Mouse (Mus musculus) forebrain, embryonic 15.5 days (tissue): ENCODE measurements around the gene Gm26620. TPM values are rescaled to one million over a fixed set of nuclear protein-coding genes. Genes with fewer than 3 reads are reported as not detected.

ENCODE experiments used
- ATAC-seq: fragments of 200-750 bp; cut with Nextera tagmentation; replicated peaks from 2 replicates; pipeline ENCODE4 v1.8.0; 2017; ENCODE audit warnings: mild to moderate bottlenecking, moderate TSS enrichment, moderate library complexity
- H3K27ac ChIP-seq: fragments of 300-500 bp; sonication (generic); replicated peaks from 2 replicates; pipeline ENCODE4 v1.5.1; 2015; ENCODE audit warnings: mild to moderate bottlenecking, inconsistent platforms
- H3K27me3 ChIP-seq: fragments of 300-500 bp; sonication (generic); 2 replicates; pipeline ENCODE4 v1.6.1; 2015; ENCODE audit warnings: inconsistent platforms
- H3K36me3 ChIP-seq: fragments of 300-500 bp; sonication (generic); 2 replicates; pipeline ENCODE4 v1.6.1; 2015; ENCODE audit warnings: mild to moderate bottlenecking, inconsistent platforms
- H3K4me1 ChIP-seq: fragments of 300-500 bp; sonication (generic); 2 replicates; pipeline ENCODE4 v1.6.1; 2015; ENCODE audit warnings: inconsistent platforms
- H3K4me2 ChIP-seq: fragments of 300-500 bp; sonication (generic); replicated peaks from 2 replicates; pipeline ENCODE4 v1.6.1; 2015; ENCODE audit warnings: mild to moderate bottlenecking, inconsistent platforms
- H3K4me3 ChIP-seq: fragments of 300-500 bp; sonication (generic); 2 replicates; pipeline ENCODE4 v1.5.1; 2015; ENCODE audit warnings: mild to moderate bottlenecking, inconsistent platforms
- H3K9ac ChIP-seq: fragments of 300-500 bp; sonication (generic); replicated peaks from 2 replicates; pipeline ENCODE4 v1.6.1; 2015; ENCODE audit warnings: mild to moderate bottlenecking, inconsistent platforms
- H3K9me3 ChIP-seq: fragments of 300-500 bp; sonication (generic); 2 replicates; pipeline ENCODE4 v1.6.1; 2016; ENCODE audit warnings: inconsistent platforms
- WGBS: fragments of 180-500 bp; shearing (Covaris S2); methylation state at CpG from one replicate; pipeline ENCODE4 v1.1.7; 2015; ENCODE audit warnings: mixed read lengths; 5-methylcytosine and 5-hydroxymethylcytosine counted together
- polyA plus RNA-seq: library from polyadenylated mRNA; unstranded; fragments of >200 nt; fragmentation: Nextera tagmentation; extraction: Ambion mirVana; gene quantifications from 2 replicates; pipeline ENCODE4 v1.2.1, GENCODE M21; 2015

Gm26620 gene
- polyA plus RNA-seq, 1 experiment from 2014 or later: 0.22 TPM

DNA sequence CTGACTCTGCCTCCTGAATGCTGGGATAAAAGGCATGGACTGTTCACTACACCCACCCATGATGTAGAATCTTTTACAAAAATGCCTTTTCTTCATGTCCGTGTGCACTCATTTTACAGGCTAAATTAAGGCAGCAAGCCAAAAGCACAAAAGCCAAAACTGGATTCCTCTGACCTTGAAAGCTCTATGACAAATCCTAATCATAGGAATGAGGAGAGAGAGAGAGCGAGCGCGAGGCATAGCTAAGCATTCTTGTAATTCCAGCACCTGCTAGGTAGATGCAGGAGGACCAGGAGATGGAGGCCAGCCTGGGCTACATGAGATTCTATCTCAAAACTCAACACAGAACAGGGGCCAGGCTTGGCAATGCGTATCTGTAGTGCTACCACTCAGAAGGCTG is 8.0 kb upstream of the Gm26620 start:
- 94% methylated on average over 5 of the region's 5 CpGs for WGBS
- H3K4me1 ChIP-seq: no peaks in the 10 kb centered on the region
- H3K9me3 ChIP-seq: no peaks in the 10 kb centered on the region
- H3K4me3 ChIP-seq: no peak overlapping the region
- H3K27ac ChIP-seq: no peak overlapping the region
- no peak for ATAC-seq
- no peak overlapping the region for H3K4me2 ChIP-seq
- H3K36me3 ChIP-seq: peaks cover 30% of the 10 kb centered on the region
- H3K9ac ChIP-seq: no peak overlapping the region
- no peaks in the 10 kb centered on the region for H3K27me3 ChIP-seq

DNA sequence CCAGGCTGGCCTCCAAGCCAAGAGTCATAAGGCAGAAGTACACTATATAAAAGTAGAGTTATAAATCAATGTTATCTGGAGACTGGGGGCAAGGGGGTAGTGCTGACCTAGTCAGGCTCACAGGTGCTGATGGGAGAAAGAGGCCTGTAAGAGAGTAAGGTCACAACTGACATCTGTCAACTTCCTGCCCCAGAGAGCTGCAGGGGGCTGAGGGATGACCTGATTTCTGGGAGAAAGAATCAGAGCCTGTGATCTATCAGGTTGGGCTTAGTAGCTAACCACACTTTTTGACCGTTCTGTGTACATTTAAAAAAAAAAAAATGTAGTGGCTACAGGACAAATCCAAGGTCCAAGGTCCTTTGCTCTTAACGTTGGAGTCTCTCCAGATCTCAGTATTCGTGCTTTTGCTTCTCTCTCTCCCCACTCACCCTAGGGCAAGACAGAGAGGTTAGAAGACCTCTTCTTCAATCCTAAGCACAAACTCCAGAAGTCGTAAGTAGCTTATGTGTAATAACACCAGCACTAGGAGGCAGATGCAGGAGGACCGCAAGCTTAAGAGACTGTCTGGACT is 1.9 kb upstream of the Gm26620 start:
- H3K9ac ChIP-seq: no peak overlapping the region
- H3K27ac ChIP-seq: no peak overlapping the region
- H3K4me3 ChIP-seq: no peak overlapping the region
- peaks cover 16% of the 10 kb centered on the region for H3K36me3 ChIP-seq
- WGBS: 92% methylated on average over 5 of the region's 5 CpGs
- no peak for ATAC-seq
- peaks cover 18% of the 10 kb centered on the region for H3K4me1 ChIP-seq
- H3K27me3 ChIP-seq: no peaks in the 10 kb centered on the region
- H3K4me2 ChIP-seq: no peak overlapping the region
- H3K9me3 ChIP-seq: no peaks in the 10 kb centered on the region

DNA sequence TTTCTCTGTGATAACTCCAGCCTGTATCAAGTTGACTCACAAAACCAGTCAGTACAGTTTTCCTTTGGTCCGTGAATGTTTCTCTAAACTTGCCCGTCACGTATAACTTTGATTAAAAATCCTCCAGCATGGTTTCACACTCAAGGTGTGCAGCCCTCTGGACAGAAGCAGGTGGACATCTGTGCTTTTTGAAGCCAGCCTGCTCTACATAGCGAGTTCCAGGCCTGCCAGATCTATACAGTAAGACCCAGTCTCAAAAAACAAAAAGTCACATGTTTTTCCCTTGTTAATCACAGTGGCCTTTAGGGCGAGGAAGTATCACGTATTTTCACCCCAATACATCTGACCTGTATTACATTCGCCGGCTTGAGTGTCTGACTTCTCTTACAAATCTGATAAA is 475 bp upstream of the Gm26620 start:
- no peak overlapping the region for H3K27ac ChIP-seq
- no peaks in the 10 kb centered on the region for H3K27me3 ChIP-seq
- peak; percentile 18; the same call in 1 of the 2 replicates for ATAC-seq

DNA sequence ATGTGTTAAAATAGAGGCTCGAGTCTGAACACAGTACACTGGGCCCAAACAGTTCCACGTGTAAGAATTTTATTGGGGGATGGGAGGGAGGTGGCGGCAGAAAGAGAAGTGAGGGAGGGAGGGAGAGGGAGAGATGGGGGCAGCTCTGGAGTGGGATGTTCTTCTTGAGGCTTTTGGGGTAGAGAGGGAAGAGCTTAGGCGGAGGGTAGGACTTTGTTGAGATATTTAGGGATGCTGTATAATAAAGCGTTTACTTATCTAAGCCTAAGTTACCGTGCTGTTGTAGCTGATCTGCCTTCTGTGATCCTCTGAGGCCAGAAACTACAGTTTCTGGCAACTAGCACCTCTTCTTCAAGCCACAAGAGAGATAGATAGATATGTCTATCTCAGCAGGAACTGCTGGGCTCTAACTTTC is 1.2 kb downstream of the Gm26620 start:
- Histone ChIP-seq H3K4me2 (no peak overlapping the region), H3K9ac (no peak overlapping the region), H3K27me3 (no peaks in the 10 kb centered on the region), H3K4me3 (no peak overlapping the region), H3K27ac (no peak overlapping the region), H3K4me1 (peaks cover 18% of the 10 kb centered on the region), H3K9me3 (no peaks in the 10 kb centered on the region), H3K36me3 (no peaks in the 10 kb centered on the region)
- ATAC-seq: no peak
- WGBS: 57% methylated on average over 6 of the region's 6 CpGs

More for the DNA sequence above, 475 bp upstream of the Gm26620 start:
- Histone ChIP-seq H3K36me3 (peaks cover 11% of the 10 kb centered on the region), H3K9me3 (no peaks in the 10 kb centered on the region), H3K4me3 (peak overlapping the region; percentile 92), H3K9ac (peak overlapping the region; percentile 94), H3K4me2 (peak overlapping the region; percentile 59), H3K4me1 (peaks cover 18% of the 10 kb centered on the region)
- 28% methylated on average over 8 of the region's 8 CpGs for WGBS

DNA sequence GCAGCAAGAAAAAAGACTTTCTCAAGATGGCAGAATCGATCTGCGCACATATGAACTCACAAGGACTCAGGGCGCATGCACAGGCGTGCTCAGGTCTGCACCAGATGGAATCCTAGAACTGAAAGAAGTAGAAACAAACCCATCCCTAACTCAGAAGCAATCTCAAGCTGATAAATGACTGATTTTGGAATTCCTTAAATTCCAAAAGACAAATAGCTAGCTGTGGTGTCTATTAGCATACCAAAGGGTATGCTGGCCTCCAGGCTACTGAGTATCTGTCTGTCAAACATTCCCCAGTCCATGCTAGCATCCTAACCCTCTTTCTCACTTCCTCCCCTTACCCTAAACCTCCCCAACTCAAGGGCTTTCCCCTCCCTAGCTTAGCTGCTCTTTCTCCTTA is 4.4 kb downstream of the Gm26620 start:
- no peak overlapping the region for H3K4me2 ChIP-seq
- H3K9me3 ChIP-seq: no peaks in the 10 kb centered on the region
- no peaks in the 10 kb centered on the region for H3K27me3 ChIP-seq
- H3K27ac ChIP-seq: no peak overlapping the region
- no peak overlapping the region for H3K4me3 ChIP-seq
- H3K9ac ChIP-seq: no peak overlapping the region
- H3K4me1 ChIP-seq: peaks cover 6% of the 10 kb centered on the region
- H3K36me3 ChIP-seq: no peaks in the 10 kb centered on the region
- ATAC-seq: no peak
- WGBS: 83% methylated on average over 4 of the region's 4 CpGs

DNA sequence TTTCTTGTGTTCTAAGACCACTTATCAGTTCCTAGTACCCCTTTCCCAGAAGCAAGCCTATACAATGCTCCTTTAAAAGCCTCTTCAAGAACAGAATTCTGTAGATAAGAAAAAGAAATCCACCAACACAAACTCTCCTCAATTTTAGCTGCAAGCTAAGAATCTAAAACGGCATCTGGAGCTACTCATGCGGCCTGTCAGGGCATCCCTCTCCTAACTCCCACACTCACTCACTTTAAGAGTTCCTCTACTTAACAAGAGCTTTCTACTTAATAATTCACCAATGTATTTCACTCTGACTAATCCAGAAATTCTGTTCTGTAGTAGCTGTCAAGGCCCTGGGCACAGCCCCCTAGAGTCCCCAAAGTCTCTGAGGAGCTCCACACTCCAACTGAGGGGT is 6.8 kb downstream of the Gm26620 start:
- no peaks in the 10 kb centered on the region for H3K4me1 ChIP-seq
- WGBS: 89% methylated on average over 2 of the region's 2 CpGs
- no peak overlapping the region for H3K9ac ChIP-seq
- H3K4me3 ChIP-seq: no peak overlapping the region
- no peaks in the 10 kb centered on the region for H3K9me3 ChIP-seq
- no peak overlapping the region for H3K4me2 ChIP-seq
- H3K27me3 ChIP-seq: no peaks in the 10 kb centered on the region
- no peaks in the 10 kb centered on the region for H3K36me3 ChIP-seq
- no peak overlapping the region for H3K27ac ChIP-seq
- no peak for ATAC-seq

DNA sequence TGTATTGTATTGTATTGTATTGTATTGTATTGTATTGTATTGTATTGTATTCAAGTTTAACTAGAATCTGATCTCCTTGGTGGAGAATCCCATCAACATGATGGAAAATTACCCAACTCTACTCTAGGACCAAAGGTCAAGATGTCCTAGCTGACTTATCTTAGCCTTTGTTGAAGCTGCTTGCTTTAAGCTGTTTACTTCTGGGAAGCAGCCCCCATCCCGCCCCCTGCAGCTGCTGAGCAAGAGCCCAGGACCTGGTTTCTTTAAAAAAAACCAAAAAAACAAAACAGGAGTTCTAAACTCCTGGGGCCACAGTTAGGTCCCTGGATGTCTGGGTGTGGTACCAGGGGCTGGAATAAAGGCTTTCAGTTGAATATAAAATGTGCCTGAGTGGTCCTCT is 7.4 kb downstream of the Gm26620 start:
- Histone ChIP-seq H3K4me2 (no peak overlapping the region), H3K36me3 (no peaks in the 10 kb centered on the region), H3K27ac (no peak overlapping the region), H3K4me1 (no peaks in the 10 kb centered on the region), H3K9ac (no peak overlapping the region), H3K9me3 (no peaks in the 10 kb centered on the region), H3K27me3 (no peaks in the 10 kb centered on the region), H3K4me3 (no peak overlapping the region)
- WGBS: 47% methylated on average over 1 of the region's 1 CpGs
- no peak for ATAC-seq

DNA sequence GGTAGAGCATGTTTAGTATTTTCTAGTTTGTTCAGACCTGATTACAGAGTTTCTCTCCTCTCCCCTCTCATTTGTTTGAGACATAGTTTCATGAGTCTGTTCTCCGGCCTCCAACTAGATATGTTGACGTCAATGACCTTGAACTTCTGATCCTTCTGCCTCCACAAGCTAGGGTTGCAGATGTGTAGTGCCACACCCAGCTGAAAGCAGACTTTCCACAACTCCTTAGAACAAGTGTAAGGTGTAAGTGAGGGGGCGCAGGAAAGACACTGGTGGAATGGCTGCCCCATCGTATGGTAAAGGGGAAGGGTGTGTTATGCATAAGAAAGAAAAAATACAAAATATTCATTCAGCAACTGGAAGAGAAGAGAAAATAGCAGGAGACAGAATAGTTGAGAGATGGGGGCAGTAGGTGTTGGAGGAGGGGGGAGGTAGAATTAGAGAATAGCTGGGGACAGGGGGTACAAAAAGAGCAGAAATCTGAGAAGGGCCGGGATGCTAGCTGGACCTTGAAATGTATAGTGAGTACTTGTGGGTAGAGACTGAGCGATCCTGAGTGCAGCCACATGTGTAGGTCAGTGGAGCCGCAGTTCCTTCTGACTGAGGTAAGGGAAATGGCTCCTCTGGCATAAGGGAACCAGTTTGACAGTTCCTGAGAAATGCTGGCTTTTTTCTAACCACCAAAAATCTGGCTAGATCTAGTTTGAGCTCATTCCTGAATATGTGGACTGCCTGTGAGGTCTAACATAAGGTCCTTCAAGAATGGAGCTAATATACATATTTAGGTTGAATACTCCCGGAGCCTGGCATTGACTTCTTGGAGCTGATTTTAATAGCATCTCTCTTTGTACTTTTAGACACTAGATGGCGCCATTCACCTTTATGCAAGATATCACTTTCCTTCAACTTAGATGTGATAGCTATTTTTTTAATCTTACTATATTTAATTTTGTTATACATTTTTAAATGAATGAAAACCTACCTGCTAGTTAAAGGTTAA is 10.0 kb downstream of the Gm26620 start:
- Histone ChIP-seq H3K36me3 (no peaks in the 10 kb centered on the region), H3K9me3 (no peaks in the 10 kb centered on the region), H3K9ac (no peak overlapping the region), H3K27me3 (peaks cover 7% of the 10 kb centered on the region; the same call in 1 of the 2 replicates), H3K4me2 (no peak overlapping the region), H3K4me1 (no peaks in the 10 kb centered on the region), H3K27ac (no peak overlapping the region), H3K4me3 (no peak overlapping the region)
- WGBS: 64% methylated on average over 9 of the region's 9 CpGs
- ATAC-seq: no peak

DNA sequence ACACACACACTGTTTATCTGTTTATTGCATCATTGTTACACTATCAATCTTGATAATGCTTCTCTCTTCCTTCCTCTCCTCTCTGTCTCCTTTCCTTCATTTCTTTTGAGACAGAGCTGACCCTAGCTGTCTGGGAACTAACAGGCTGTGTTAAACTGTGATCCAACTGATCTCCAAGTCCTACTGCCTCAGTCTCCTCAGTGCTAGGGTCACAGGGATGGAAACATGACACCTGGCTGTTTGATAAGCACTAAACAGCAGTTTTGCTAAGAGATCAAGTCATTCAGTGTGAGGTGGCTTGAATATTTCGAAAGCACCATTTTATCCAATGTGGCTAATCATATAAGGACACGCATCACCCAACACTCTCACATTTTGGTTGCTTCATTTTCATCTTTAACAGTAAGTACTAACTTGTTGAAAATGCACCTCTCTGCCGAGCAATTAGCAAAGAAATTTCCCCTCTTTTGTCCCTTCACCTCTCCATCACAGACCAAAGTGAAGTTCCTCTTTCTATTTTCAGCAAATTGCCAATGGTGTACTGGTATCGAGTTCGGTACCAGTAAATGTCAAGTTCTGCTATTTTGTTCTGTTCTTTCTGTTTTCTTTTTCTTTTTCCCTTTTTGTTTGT is 11.9 kb downstream of the Gm26620 start:
- H3K4me2 ChIP-seq: no peak overlapping the region
- no peaks in the 10 kb centered on the region for H3K4me1 ChIP-seq
- H3K9ac ChIP-seq: no peak overlapping the region
- H3K27ac ChIP-seq: no peak overlapping the region
- WGBS: 79% methylated on average over 5 of the region's 5 CpGs
- ATAC-seq: no peak
- no peaks in the 10 kb centered on the region for H3K9me3 ChIP-seq
- no peak overlapping the region for H3K4me3 ChIP-seq
- H3K27me3 ChIP-seq: peaks cover 7% of the 10 kb centered on the region; the same call in 1 of the 2 replicates
- H3K36me3 ChIP-seq: no peaks in the 10 kb centered on the region

DNA sequence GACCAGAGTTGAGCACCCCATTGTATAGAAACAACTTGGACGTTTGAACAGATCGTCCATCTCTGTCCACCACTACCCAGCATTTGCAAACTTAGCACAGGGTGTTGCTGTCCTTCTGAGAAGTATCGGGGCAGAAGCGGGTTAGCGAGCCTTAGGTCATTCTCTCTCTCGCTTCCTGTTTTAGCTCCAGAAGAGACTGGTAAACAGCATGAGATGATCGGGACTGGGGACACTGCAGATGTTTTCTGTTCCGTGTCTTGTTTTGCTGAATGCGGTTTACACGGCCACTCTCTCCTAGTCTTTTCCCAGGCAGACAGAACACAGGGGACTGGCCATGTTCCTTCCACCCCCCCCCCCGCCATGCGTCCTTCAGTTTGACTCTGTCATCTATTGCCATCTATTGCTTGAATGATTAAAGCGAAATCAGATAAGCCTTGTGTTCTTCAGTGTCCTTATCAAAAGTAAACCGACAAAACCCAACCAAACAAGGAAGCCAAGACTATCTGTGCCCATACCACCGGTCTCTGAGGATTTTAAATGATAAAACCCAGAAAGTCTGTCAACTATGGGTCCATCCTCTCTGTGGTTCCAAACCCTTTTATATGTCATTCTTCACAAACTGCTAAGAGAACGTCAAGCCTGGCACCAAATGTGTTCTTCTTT is 13.7 kb downstream of the Gm26620 start:
- no peak overlapping the region for H3K27ac ChIP-seq
- 80% methylated on average over 16 of the region's 16 CpGs for WGBS
- no peak for ATAC-seq
- H3K36me3 ChIP-seq: no peaks in the 10 kb centered on the region
- H3K4me1 ChIP-seq: no peaks in the 10 kb centered on the region
- no peaks in the 10 kb centered on the region for H3K9me3 ChIP-seq
- no peak overlapping the region for H3K4me3 ChIP-seq
- H3K27me3 ChIP-seq: peaks cover 7% of the 10 kb centered on the region; the same call in 1 of the 2 replicates
- no peak overlapping the region for H3K4me2 ChIP-seq
- no peak overlapping the region for H3K9ac ChIP-seq

DNA sequence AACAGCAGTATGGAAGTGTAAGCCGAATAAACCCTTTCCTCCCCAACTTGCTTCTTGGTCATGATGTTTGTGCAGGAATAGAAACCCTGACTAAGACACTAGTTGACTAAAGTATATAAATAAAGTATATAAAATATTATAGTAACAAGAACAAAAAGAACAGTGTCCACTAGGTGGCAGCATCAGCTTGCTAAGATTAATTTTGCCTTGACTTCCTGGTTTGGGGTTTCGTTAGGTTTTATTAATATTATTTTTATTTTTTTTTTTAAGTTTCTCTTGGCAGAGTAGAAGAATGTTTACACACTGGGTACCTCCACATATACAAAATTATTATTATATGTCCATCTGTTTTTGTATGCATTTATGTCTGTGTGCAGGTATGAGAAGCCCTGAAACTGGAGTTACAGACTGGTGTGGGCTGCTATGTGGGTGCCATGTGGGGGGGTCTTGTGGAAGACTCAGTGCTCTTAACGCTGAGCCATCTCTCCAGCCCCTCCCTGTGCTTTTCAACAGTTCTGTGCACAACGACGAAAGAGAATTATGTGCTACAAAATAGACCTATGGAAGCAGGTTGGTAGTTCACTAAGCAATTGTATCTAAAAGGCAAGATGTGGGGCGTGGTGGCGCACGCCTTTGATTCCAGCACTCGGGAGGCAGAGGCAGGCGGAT is 16.1 kb downstream of the Gm26620 start:
- H3K4me2 ChIP-seq: no peak overlapping the region

More for the DNA sequence above, 16.1 kb downstream of the Gm26620 start:
- 40% methylated on average over 10 of the region's 10 CpGs for WGBS
- H3K9me3 ChIP-seq: no peaks in the 10 kb centered on the region
- ATAC-seq: peak; percentile 66; the same call in 1 of the 2 replicates
- peaks cover 7% of the 10 kb centered on the region; the same call in 1 of the 2 replicates for H3K27me3 ChIP-seq
- H3K27ac ChIP-seq: no peak overlapping the region
- no peak overlapping the region for H3K4me3 ChIP-seq
- no peak overlapping the region for H3K9ac ChIP-seq
- H3K36me3 ChIP-seq: no peaks in the 10 kb centered on the region
- H3K4me1 ChIP-seq: no peaks in the 10 kb centered on the region
